Mouse (Mus musculus) lung, postnatal 10 days (tissue): ENCODE measurements around the gene Slc25a20.
"Not testable (repeated sequence)": the region's sequence is repeated elsewhere in the genome, so short reads cannot be mapped to it uniquely, and the experiment has no call there.

Source experiments
- DNase-seq: peaks from one replicate; pipeline ENCODE4 v3.0.0; 2021

Gene Slc25a20

GRCm38 (mm10) chr9:108661677-108662612 lies at the start of gene Slc25a20:
Slc25a20 (plus strand) TSS chr9:108662088.
- peak; percentile 94 for DNase-seq

GRCm38 (mm10) chr9:108617301-108617700 lies 44.6 kb upstream of the Slc25a20 start:
- no peak for DNase-seq

GRCm38 (mm10) chr9:108626498-108626897 lies 35.4 kb upstream of the Slc25a20 start:
- peak; percentile 67 for DNase-seq

- no peak for DNase-seq
Measured at GRCm38 (mm10) chr9:108628141-108628540, 33.7 kb upstream of the Slc25a20 start.

DNA sequence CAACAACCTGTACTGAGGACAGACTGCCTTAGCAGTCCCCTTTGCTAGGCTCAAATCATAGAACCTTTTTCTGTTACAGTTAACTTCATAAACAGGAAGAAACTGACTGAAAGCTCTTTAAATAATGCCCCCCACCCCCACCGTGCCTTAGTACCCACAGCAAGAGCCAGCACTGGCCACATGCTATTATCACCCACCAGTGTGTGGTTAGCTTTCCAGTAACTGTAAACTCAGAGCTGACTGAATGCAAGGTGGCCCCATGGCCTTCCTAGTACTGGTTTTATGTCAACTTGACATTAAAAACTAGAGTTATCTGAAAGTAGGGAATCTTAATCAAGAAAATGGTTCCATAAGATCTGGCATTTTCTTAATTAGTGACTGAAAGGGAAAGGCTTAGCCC lies 31.2 kb upstream of the Slc25a20 start:
- DNase-seq = no peak

DNA sequence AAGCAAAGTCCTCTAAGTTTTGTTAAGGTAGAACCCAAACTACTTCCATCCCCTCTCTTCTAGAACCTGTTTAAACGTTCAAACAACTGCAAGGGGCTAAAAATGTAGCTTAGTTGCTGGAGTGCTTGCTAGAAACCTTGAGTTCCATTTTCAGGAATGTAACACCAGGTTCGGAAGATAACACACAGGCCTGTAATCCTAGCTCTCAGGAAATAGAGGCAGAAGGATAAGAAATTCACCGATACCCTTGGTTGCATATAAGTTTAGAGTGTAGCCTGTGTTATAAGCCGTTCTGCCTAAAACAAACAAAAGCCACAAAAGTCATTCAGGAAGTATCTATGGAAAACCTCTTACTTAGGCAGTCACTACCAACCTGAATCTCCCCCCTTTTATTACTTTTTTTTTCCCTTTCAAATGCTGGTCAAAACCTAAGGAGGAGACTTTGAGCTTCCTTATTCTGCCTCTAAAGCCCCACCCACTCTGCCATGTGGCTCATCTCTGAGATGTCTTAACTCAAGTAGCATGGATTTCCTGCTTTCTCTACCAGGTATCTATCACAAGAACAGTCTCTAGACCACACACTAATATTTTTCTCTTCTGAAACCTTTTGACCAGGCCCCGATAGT lies 30.1 kb upstream of the Slc25a20 start:
- DNase-seq = no peak

DNA sequence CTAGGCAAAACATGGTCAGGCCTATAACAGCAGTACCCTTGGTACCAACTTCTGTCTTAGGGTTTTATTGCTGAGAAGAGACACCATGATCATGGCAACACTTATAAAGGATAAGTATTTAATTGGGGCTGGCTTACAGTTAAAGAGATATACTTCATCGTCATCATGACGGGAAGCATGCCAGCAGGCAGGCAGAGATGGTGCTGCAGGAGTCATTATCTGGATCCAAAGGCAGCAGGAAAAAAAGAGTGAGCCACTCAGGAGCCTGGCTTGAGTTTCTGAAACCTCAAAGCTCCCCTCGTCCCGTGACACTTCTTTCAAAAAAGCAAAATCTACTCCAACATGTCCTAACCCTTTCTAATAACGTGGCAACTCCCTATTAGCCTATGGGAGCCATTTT lies 29.5 kb upstream of the Slc25a20 start:
- no peak for DNase-seq

DNA sequence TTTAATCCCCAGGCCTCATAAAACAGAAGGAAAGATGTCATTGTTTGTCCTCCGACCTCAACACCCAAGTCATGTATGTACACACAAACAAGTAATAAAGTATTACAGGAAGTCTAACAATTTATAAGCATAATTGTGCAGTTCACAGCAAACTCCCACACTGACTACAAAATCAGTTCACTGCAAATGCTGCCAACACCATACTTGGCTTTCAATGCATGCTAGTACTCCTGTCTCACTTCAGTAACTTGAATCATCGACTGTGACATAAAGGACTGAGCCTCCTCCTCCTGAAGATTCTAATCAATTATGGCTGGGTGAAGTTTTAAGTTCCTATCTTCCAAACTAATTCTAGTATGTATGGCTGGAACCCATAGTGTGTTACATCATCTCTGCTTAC lies 28.0 kb upstream of the Slc25a20 start:
- DNase-seq = no peak

GRCm38 (mm10) chr9:108635415-108635814 lies 26.5 kb upstream of the Slc25a20 start:
- no peak for DNase-seq

DNA sequence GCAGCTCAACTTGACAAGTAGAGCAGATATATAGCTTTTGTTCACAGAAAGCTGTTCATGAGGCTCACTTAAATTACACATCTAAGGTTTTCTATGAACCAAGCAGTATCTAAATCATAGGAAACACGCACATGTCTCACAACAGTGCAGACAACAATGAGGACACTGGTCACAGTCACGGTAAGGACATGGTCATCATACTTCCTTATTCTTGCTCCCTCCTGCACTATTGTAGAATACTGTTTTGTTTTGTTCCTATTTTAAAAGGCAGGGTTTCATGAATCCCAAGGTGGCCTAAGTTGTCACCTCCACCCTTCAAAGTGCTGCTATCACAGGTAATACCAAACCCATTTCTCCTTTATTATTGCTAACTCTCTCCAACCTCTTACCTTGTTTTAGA lies 22.1 kb upstream of the Slc25a20 start:
- DNase-seq = no peak

- DNase-seq = peak; percentile 17
Measured at GRCm38 (mm10) chr9:108648166-108648565, 13.7 kb upstream of the Slc25a20 start.

DNA sequence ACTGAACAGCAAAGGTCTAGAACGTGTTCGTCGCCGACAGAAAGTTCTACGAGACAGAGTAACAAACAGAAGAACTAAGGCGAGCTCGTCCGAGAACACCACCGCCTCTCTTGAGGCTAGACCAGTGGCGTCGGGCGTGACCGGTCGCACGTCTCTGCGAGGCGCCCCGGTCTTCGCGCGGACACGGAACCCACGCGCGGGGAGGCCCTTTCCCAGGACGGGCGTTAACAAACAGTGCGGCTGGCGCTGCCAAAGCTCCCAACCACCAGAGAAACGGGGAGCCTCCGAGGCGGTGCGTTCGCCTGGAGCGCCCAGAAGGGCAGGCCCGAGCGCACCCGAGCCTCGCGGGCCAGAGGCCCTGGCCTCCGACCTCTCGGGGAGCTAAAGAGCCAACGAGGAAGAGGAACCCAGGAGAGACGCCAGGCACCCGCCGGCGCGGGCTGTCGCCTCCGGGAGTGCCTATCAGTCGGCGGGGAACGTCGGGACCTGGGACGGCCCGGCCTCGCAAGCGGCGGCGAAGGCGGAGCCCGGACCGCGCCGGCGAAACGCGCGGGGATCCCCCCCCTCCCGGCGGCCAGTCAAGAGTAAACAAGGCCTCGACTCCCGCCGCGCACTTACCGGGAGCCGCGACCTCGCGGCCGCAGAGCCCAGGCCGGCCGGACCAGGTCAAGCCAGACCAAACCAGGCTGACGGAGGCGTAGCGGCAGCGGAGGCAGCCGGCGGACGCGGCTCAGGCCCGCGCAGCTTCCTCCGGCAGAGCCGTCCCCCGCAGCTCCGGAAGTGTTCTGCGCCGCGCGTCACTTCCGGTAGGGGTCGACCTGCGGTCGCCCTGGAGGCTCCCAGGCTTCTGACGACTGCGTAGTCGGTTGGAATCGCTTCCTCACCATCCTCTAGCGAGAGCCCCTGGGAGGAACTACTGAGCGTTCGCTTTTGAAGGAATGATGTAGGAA lies 13.0 kb upstream of the Slc25a20 start, which contains the start of gene Arih2:
Gene Arih2, minus strand, starts transcription at position 776 of the 950 bp plus-strand sequence.
- peak; percentile 94 for DNase-seq

- no peak for DNase-seq
Measured at GRCm38 (mm10) chr9:108649561-108650440, 12.1 kb upstream of the Slc25a20 start.

DNA sequence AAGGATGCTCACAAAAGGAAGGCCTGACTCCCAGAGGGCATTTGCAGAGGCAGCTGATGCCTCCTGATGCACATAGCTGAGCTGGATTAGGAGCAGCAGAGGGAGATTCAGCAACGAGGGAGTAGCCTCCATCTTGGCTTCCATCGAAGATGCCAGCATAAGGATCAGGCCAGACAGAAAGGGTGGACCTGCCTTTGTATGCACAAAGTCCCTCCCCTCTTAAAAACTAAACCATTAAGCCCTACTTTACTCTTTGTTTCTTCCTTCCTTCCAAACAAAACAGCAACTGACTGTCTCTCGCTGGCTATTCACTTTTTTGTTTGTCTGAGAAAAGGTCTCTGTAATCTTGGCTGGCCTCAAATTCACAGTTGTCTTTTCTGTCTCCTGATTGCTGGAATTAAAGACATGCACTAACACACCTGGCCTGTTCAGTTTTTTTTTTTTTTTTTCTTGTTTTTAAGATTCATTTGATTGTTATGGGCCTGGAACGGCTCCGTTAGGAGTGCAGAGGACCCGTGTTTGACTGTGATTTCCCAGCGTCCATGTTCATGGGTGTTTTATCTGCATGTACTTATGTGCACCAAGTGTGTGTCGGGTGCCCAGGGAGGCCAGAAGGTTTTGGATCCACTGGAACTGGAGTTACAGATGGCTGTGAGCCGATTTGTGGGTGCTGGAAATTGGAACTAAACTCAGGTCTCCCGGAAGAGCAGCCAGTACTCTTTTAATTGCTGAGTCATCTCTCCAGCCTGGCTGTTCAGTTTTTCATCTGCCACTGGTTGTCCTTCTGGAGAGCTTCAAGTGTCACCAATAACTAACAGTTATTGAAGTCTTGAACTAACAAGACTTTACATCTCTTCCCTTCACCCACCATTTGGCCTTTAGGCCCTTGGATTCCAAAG lies 7.1 kb upstream of the Slc25a20 start:
- DNase-seq = no peak

DNA sequence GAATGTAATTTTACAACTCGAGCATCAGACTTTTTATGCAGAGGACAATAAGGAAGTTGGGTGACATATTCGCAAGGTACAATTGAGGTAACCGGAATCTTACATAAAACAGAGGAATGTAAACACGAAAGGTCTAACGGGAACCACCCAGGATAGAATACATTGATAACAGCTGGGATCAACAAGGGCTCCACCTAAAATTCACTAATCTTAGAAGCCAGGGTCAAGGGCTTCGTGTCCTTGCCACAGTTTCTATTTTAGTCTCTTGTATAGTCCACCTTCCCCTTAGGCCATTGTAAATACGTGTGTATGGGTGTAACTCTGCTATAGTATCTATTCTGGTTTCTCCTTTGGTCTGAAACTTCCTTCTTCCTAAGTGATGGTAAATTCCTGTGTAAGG lies 6.0 kb upstream of the Slc25a20 start:
- DNase-seq = not testable (repeated sequence)

DNA sequence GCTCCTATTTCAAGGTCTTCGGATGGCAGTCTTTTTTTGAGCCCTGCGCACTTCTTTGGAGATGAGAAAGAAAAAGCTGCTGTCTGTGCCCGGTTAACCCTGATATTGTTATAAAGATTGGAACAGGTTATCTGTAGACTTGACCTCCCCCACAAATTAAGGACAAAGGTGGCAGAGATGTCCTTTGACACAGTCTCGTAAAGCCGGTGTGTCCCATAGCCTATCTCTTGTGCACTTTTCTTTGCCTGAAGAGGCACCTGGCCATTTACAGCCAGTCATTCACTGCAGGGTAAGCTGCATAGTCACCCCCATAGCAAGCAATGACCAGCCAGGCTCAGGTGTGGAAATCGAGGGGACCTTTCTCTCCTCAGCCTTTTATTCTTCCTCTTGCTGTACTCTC lies 772 bp downstream of the Slc25a20 start:
- no peak for DNase-seq

DNA sequence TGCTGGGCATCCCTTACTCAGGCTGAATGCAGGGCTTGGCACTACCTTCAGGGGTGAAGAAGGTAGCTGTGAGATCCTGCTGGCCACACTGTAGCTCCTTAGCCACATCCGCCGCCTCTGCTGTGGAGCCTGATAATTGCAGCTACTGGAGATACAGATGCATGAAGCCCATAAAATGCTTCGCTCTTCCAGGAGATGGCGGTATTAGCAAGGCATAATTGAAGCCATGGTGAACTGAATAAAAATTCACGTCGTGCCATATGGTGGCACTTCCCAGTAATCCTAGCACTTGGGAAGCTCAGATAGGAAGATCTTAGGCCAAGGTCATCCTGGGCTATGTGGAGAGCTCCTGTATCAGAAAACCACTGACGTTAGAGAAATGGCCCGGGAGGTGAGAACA lies 8.0 kb downstream of the Slc25a20 start:
- no peak for DNase-seq

GRCm38 (mm10) chr9:108673151-108673550 lies 11.3 kb downstream of the Slc25a20 start:
- DNase-seq = no peak

DNA sequence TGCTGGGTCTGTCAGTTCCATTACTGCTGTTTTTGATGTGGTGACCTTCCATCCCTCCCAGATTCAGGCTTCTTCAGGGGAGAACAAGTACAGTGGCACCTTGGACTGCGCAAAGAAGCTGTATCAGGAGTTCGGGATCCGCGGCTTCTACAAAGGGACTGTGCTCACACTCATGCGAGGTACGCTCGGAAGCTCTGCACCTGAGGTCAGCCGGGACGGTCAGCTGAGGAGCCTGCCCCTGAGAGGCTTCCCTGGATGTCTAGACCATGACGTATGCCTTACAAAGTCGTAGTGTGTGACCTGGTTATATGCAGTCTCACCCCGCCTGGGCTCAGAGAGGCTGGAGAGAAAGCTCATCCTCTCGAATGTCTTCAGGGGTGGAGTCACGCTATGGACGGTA lies 18.1 kb downstream of the Slc25a20 start:
- DNase-seq = no peak

- peak; percentile 22 for DNase-seq
Measured at GRCm38 (mm10) chr9:108686475-108686887, 24.6 kb downstream of the Slc25a20 start.

- DNase-seq = no peak
Measured at GRCm38 (mm10) chr9:108687181-108687580, 25.3 kb downstream of the Slc25a20 start.
